Mouse (Mus musculus) urinary bladder, adult 18-20 months (tissue): ENCODE results near the gene Trafd1.
A peak's percentile ranks its signal among the peaks of the same experiment; 100 is the strongest.

Experiments
- DNase-seq, 2 experiments: peaks; one replicate each; pipeline ENCODE4 v3.0.0; 2022; ENCODE audit warnings: low spot score in 2 of 2, mixed read lengths in 2 of 2

The Trafd1 gene

GRCm38 (mm10) chr5:121385461-121386119, at the start of gene Trafd1:
Trafd1 (minus strand) TSS chr5:121385632.
- DNase-seq: peak; percentile 80 to 94

- no peak for DNase-seq
These were observed 43.5 kb upstream of the Trafd1 start for GRCm38 (mm10) chr5:121428954-121429353.

DNA sequence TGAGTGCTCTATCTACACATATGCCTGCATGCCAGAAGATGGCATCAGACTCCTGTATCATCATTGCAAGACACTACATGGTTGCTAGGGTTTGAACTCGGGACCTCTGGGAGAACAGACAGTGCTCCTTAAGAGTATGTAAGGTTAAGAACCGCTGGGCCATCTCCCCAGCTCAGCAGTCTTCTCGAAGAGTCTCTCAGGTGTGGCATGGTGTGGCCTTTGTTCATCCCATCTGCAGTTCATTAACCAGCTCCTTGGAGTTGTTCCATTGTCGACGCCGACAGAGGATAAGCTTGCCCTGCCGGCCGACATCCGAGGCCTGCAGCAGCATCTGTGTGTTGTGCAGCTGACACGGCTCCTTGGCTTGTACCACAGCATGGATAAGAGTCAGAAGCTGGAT, 37.9 kb upstream of the Trafd1 start:
- DNase-seq: no peak

GRCm38 (mm10) chr5:121422787-121423186, 37.4 kb upstream of the Trafd1 start:
- no peak for DNase-seq

GRCm38 (mm10) chr5:121420721-121421120, 35.3 kb upstream of the Trafd1 start:
- no peak for DNase-seq

- DNase-seq: no peak
These were observed 25.5 kb upstream of the Trafd1 start for GRCm38 (mm10) chr5:121410975-121411374.

DNA sequence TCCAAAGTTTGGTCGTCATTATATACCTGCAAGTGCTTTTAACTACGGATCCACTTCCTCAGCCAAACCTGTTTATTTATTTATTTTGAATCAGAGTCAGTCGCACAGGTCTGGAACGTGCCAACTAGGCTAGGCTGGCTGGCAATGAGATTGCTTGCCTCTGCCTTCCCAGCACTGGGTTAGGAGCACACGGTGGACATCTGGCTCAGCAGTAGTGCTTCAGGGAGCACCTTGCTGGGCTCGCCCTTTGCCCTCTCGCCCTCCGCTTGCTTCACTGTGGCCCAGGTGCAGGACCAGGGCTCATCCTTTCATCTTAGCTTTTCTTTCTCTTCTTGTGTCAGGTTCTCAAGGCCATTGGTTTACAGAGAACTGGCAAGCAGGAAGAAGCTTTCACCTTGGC, 22.4 kb upstream of the Trafd1 start:
- DNase-seq: no peak

DNA sequence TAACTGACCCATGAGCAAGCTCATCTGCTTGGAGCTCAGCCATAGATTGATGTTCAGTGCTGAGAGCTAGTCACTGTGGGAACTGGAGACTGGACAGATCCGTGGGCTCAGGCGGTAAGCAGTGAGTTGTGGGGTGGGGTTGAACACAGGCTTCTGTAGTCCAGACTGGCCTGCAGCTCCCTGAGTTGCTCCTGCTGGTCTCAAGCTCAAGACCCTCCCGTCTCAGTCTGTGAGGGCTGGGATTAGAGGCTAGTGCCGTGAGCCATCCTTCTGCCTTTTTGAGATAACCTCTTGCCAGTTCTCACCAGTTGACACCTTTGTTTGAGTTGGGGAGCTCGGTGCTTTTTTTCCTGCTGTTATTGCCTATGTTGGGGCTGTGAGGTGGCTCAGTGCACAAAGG, 15.4 kb upstream of the Trafd1 start:
- no peak for DNase-seq

- DNase-seq: no peak
These were observed 14.6 kb upstream of the Trafd1 start for GRCm38 (mm10) chr5:121400064-121400463.

DNA sequence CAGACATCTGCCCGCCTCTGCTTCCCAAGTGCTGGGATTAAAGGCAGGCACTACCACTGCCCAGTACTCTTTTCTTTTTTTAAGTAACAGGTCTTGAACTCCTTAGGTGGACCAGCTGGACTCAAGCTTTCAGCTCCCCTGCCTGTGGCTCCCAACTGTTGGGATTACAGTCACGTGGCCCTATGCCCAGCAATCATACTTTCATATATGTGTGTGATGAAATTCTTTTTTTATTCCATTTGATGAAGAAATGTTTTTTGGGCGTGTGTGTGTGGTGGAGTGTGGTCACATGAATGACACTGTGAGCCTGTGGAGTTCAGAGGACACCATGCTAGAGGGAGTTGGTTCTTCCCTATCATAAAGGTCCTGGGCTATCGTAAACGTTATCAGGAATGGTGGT, 14.1 kb upstream of the Trafd1 start:
- no peak for DNase-seq

- DNase-seq: no peak
These were observed 13.6 kb upstream of the Trafd1 start for GRCm38 (mm10) chr5:121398965-121399462.

GRCm38 (mm10) chr5:121398146-121398964, 12.9 kb upstream of the Trafd1 start:
- no peak for DNase-seq

GRCm38 (mm10) chr5:121397187-121398145, 12.0 kb upstream of the Trafd1 start, which contains the start of gene Naa25:
Naa25 (plus strand) TSS chr5:121397936.
- peak; percentile 82 to 92 for DNase-seq

DNA sequence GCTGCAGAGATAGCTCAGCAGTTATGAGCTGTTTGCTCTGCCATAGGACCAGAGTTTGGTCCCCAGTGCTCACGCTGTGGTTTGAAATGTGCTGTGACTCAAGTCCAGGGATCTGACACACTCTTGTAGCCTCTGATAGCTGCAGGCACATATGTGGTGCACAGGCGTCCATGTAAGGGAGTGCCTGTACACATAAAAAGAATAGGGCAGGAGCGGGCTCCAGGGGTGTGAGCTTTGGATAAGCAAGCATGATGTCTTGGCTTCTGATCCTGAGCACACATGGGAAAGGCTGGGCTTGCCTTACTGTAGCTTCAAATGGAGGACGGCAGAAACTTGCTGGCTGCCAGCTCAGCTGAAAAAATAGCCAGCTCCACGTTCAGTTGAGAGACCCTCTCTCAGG, 10.2 kb upstream of the Trafd1 start:
- no peak for DNase-seq

DNA sequence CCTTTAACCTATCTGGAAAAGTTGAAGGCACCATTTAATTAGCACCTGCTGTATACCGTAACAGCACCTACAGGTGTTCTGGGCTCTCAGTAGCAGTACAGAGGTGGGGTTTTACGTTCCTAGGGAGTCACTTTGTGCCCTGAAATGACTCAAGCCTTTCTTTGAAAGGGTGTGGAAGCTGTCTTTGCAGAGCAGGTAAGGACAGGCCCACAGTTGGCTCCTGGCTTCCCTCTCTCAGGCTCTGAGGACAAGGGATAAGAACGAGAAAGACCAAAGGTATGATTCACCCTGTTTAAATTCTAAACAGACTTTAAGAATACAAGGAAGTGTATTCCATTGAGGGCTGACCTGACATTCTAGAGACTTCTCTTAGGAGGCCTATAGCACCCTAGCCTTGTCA, 8.0 kb upstream of the Trafd1 start:
- DNase-seq: peak in 1 of 2 experiments; percentile 52

DNA sequence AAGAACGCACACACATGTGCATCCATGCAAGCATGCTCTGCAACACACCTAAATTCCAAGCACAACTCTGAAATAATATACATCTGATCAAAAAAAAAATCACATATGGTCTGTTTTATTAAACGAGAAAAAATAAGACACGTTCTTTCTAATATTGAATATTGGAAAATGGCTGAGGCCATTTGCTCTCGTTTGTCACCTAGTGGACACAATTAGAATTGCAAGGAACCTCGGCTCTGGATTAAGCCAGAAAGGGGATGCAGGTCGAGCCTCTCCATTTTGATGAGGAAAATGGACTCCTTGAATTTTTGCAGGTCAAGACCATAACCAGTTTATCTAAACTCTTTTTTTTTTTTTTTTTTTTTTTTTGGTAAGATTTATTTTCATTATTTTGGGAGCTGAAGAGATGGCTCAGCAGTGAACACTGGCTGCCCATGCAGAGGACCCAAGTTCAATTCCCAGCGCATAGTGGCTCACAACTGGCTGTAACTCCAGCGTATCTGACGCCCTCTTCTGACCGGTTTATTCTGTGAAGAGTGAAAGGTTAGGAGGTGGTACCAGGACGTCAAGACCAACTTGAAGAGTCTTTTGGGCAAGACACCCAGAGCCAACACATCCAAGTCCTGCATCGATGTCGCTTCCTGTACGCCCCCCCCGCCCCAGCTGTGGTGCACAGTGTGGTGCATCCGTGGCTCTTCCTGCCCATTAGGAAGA, 7.4 kb upstream of the Trafd1 start:
- DNase-seq: no peak

- no peak for DNase-seq
These were observed 4.3 kb upstream of the Trafd1 start for GRCm38 (mm10) chr5:121389691-121390090.

GRCm38 (mm10) chr5:121389106-121389505, 3.7 kb upstream of the Trafd1 start:
- no peak for DNase-seq

- no peak for DNase-seq
These were observed 1.7 kb upstream of the Trafd1 start for GRCm38 (mm10) chr5:121387126-121387525.

DNA sequence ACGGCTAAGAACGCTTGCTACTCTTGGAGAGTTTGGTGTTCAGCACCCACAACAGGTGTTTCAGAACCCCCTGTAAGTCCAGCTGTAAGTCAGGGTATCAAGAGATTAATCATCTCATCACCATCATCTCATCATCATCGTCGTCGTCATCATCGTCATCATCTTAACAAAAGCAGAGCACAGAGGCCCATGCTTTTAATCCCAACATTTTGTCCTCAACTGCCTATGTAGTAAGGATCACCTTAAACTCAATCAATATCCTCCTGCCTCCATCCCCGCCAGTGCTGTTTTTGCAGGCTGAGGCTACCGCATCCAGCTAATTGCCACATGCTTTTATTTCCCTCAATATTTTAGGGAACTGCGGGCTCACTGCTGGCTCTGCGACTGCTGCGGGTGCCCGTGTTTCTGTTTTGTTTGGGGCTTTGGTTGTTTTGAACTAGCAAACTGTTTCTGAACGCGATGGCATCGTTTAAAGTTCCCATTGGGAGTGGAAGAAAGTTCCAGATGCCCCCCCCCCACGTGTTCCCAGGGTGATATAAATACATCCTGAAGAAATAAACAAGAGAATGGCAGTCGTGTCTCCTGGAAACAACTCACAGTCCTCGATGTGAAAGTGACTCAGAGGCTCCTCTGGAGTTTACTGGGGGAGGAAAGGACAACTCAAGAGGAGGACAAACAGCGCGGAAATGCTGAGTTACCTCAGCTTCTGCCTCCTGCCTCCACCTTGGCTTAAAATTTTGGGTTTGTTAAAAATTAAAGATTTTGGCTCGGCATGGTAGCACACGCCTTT, 883 bp upstream of the Trafd1 start:
- no peak for DNase-seq
